Mouse (Mus musculus): ENCODE measurements around the gene Mccc2.
A peak's percentile ranks its signal among the peaks of the same experiment; 100 is the strongest.

The Mccc2 gene

GRCm38 (mm10) chr13:99938606-99939319, 76.7 kb downstream of the Mccc2 start:
- no peak for DNase-seq

GRCm38 (mm10) chr13:99937741-99938140, 77.7 kb downstream of the Mccc2 start:
- no peak for DNase-seq

- no peak for DNase-seq
Measured at GRCm38 (mm10) chr13:99932406-99932805, 83.0 kb downstream of the Mccc2 start.

- DNase-seq = no peak
Measured at GRCm38 (mm10) chr13:99931502-99931901, 83.9 kb downstream of the Mccc2 start.

GRCm38 (mm10) chr13:99926249-99926648, 89.2 kb downstream of the Mccc2 start:
- no peak for DNase-seq

GRCm38 (mm10) chr13:99915632-99916031, 99.8 kb downstream of the Mccc2 start:
- DNase-seq = no peak

- DNase-seq = no peak
Measured at GRCm38 (mm10) chr13:99900965-99901364, 114.5 kb downstream of the Mccc2 start, which contains the start of gene Cartpt. TSS of gene Cartpt (minus strand) at chr13:99901091.

- DNase-seq = peak in 1 of 2 experiments; percentile 3
Measured at GRCm38 (mm10) chr13:99900557-99900892, 114.9 kb downstream of the Mccc2 start.

- no peak for DNase-seq
Measured at GRCm38 (mm10) chr13:99899670-99900556, 115.5 kb downstream of the Mccc2 start.

- no peak for DNase-seq
Measured at GRCm38 (mm10) chr13:99898816-99899215, 116.6 kb downstream of the Mccc2 start.
